Mouse (Mus musculus): ENCODE data around the gene Acot11. TPM values are rescaled to one million over a fixed set of nuclear protein-coding genes. Genes with fewer than 3 reads are reported as not detected.

The Acot11 gene
- 10 to 100 TPM; 43.0 to 51.2 TPM for total RNA-seq (2021)

- intact Hi-C loops (cut with DNase I) = no loop called here
Measured at GRCm38 (mm10) chr4:106804910-106805274, at the start of gene Acot11. Gene Acot11 (minus strand): TSS chr4:106804998.

DNA sequence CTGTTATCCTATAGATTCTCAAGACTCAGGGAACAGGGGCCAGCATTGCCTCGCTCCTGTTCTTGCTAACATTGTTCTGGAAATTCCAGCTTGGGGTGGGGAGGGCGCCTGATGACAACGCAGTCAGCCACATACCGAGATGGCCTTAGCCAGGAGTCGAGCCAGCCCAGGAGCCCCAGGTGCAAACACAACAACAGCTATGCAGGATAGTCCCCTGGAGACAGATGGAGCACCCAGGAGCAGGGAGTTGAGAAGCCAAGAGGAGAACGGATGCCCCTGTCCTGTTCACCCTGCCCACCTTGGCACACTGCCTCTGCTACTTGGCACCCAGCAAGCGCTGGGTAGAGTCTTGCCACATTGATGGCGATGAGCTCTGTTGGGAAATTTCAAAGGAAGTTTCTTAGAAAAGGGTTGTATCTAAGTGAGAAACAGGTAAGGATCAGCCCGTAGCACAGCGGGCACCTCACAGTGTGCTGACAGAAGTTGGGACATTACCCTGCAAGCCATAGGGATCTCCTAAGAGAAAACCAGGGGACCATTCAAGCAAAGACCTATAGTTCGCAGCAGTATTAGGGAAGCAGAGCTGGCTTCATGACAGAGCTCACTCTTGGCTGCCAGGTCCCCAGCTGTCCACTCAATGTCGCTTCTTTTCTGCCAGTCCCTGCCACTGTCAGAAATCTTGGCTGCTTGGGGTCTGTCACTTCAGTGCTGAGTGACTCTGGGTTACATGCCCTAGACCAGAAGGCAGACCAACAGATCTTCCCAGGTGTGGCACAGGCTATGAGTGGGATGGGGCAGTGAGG lies 43.7 kb upstream of the Acot11 start:
- intact Hi-C loops (cut with DNase I) = no loop called here
- no peak for DNase-seq (ENCODE audit: low spot score in 2 of 2)

More at GRCm38 (mm10) chr4:106804910-106805274, at the start of gene Acot11:
- DNase-seq (ENCODE audit: low spot score in 2 of 2) = no peak

- intact Hi-C loops (cut with DNase I) = no loop called here
- DNase-seq (ENCODE audit: low spot score in 2 of 2) = no peak
Measured at GRCm38 (mm10) chr4:106847591-106848289, 42.9 kb upstream of the Acot11 start.

DNA sequence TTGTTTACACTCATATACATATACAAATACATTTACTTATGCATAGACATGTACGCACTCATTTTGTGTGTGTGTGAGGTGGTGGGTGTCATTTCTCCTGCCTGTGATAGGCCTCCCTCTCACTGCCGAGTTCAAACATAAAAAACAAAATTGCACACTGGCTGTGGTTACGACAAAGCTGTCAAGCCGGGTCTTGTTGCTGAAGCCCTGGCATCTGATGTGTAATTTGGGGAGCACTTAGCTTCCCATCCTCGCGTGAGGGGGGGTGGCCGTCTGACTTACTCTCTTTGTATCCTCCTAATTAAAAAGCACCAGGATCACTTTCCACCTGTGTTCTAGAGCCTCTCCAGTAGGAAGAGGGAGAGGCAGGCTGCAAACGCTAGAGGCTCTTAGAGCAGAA lies 37.8 kb upstream of the Acot11 start:
- intact Hi-C loops (cut with DNase I) = loop anchor here (5.0 kb wide), 1 partner anchor 335 kb away; the partner anchor contains the start of genes Tceanc2 and Tmem59
- no peak for DNase-seq (ENCODE audit: low spot score in 2 of 2)

DNA sequence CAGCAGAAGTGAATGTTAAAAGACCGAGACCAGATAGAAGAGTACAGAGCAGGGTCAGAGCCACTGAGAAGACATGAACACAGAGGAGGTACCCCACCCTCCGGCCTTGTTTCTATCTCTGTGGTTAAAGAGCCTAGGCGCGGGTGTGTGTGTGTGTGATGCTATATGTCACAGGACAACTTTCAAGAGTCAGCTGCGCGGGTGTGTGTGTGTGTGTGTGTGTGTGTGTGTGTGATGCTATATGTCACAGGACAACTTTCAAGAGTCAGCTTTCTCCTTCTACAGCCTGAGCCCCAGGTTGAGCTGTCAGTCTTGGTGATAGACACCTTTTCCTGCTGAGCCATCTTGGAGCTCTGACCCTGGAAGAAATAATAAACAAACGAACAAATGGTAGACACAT lies 37.1 kb upstream of the Acot11 start:
- intact Hi-C loops (cut with DNase I) = loop anchor here (2.0 to 5.0 kb wide), 2 partner anchors 321 to 335 kb away; partner anchors contain the start of genes Tceanc2 and Tmem59

GRCm38 (mm10) chr4:106841303-106841702 lies 36.5 kb upstream of the Acot11 start:
- no peak for DNase-seq (ENCODE audit: low spot score in 2 of 2)
- intact Hi-C loops (cut with DNase I) = loop anchor here (2.0 to 5.0 kb wide), 2 partner anchors 321 to 336 kb away; partner anchors contain the start of genes Tceanc2 and Tmem59

More for the DNA sequence above, 37.1 kb upstream of the Acot11 start:
- no peak for DNase-seq (ENCODE audit: low spot score in 2 of 2)

DNA sequence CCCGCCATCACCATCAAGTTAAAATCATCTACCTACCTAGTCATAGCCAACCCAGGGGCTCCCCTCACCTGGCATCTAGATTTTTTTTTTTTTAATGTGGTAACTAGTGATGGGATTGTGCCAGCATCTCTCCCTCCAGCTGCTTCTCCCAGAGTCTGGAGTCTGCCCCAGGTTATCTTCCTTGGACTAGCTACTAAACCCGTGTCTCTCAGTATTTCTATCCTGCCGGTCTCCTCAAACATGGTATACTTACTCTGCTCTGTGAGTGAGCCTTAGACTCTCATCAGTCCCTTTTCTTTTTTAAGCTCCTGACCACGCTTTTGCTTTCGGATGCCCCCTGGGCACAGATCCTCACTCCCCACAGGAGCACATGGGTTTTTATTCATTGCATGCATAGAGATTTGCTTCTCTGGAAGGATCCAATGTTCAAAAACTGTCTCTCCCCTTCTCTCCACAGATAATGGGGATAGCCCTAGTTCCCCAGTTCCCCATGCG lies 35.9 kb upstream of the Acot11 start:
- intact Hi-C loops (cut with DNase I) = loop anchor here (1.0 to 5.0 kb wide), 3 partner anchors 70 to 337 kb away; partner anchors contain the start of genes Ssbp3, Tceanc2 and Tmem59
- peak in 1 of 2 experiments; percentile 24 for DNase-seq (ENCODE audit: low spot score in 2 of 2)

GRCm38 (mm10) chr4:106839964-106840611 lies 35.3 kb upstream of the Acot11 start:
- DNase-seq (ENCODE audit: low spot score in 2 of 2) = peak; percentile 88 to 91
- intact Hi-C loops (cut with DNase I) = loop anchor here (1.0 to 10.0 kb wide), 6 partner anchors 70 to 337 kb away; partner anchors contain the start of genes Lexm, Ssbp3, Tceanc2 and Tmem59

DNA sequence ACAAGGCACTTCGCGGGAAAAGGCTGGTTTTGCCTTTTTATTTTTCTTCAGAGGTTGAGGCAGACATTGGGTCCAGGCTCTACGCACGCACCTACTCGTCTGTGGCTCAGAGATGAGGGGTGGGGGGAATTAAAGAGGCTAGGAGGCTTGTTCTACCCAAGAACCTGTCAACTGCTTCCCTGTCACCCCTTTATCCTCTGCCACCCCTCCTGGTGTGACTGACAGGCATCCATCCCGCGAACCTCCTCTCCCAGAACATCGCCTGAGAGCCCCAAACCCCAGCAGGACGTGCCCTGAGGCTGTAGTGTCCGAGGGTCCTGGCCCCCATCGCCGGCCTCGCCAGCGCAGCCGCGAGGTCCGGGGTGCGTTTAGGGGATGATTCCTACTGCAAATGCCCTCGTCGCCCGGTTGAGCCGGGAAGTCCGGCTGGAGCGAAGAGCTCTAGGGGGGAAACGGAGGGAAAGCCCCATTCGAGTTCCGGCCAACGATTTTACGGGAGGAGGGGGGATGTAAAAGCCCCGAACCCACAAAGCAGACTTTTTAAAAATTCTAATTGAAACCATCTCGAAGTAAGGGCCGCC lies 34.5 kb upstream of the Acot11 start:
- peak; percentile 56 to 58 for DNase-seq (ENCODE audit: low spot score in 2 of 2)

GRCm38 (mm10) chr4:106838548-106839253 lies 33.9 kb upstream of the Acot11 start:
- intact Hi-C loops (cut with DNase I) = loop anchor here (1.0 to 10.0 kb wide), 3 partner anchors 150 to 224 kb away; partner anchors contain the start of gene Lexm
- DNase-seq (ENCODE audit: low spot score in 2 of 2) = peak; percentile 93 to 95

More for the DNA sequence above, 34.5 kb upstream of the Acot11 start:
- intact Hi-C loops (cut with DNase I) = loop anchor here (1.0 to 10.0 kb wide), 3 partner anchors 149 to 225 kb away; partner anchors contain the start of gene Lexm

- intact Hi-C loops (cut with DNase I) = loop anchor here (5.0 to 10.0 kb wide), 2 partner anchors 206 to 223 kb away; partner anchors contain the start of gene Lexm
- DNase-seq (ENCODE audit: low spot score in 2 of 2) = peak; percentile 53 to 59
Measured at GRCm38 (mm10) chr4:106837964-106838363, 33.2 kb upstream of the Acot11 start.

GRCm38 (mm10) chr4:106837425-106837824 lies 32.6 kb upstream of the Acot11 start:
- DNase-seq (ENCODE audit: low spot score in 2 of 2) = no peak
- intact Hi-C loops (cut with DNase I) = loop anchor here (5.0 to 10.0 kb wide), 2 partner anchors 205 to 223 kb away; partner anchors contain the start of gene Lexm

DNA sequence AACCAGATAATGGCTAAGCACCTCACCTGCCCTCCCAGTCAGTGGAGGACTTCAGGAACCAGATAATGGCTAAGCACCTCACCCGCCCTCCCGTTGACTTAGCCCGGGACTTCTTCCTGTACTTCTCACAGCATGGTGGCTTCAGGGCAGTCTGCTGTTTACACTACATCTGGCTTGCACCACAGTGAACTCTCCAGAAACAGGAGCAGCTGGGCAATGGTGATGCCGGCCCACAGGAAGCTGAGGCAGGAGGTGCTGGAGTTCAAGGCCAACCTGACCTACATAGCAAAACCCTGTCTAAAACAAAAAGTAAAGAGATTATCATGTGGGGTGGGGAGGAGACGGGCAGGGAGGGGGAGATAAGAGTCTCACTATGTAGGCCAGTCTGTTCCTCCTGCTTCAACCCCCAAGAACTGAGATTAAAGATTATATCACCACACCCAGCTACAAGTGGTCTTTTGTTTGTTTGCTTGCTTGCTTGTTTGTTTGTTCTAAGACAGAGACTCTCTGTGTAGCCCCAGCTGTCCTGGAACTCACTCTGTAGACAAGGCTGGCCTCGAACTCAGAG lies 25.8 kb upstream of the Acot11 start:
- DNase-seq (ENCODE audit: low spot score in 2 of 2) = no peak
- intact Hi-C loops (cut with DNase I) = loop anchor here (10.0 kb wide), 1 partner anchor 216 kb away; the partner anchor contains the start of gene Lexm

GRCm38 (mm10) chr4:106827738-106828361 lies 23.1 kb upstream of the Acot11 start:
- intact Hi-C loops (cut with DNase I) = loop anchor here (5.0 kb wide), 1 partner anchor 81 kb away; no protein-coding TSS in a partner anchor
- DNase-seq (ENCODE audit: low spot score in 2 of 2) = peak; percentile 67 to 68

DNA sequence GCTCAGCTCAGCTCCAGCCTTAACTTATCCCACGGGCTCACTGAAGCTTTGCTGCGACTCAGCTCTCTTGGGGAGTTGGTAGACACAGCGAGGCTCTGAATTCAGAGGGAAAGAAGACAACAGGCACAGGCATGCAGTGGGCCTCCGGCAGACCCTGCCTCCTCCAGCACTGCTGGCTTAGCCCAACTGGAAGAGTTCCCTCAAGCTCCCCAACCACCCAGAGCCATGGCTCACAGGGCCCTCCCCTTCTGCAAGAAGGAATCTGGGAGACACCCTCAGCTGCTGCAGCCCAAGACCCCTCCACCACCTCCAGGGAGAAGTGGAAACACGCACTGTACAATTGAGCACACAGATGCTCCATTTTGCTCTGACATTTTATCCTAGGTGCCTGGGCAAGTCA lies 20.4 kb upstream of the Acot11 start:
- intact Hi-C loops (cut with DNase I) = loop anchor here (5.0 kb wide), 1 partner anchor 78 kb away; no protein-coding TSS in a partner anchor
- DNase-seq (ENCODE audit: low spot score in 2 of 2) = no peak

DNA sequence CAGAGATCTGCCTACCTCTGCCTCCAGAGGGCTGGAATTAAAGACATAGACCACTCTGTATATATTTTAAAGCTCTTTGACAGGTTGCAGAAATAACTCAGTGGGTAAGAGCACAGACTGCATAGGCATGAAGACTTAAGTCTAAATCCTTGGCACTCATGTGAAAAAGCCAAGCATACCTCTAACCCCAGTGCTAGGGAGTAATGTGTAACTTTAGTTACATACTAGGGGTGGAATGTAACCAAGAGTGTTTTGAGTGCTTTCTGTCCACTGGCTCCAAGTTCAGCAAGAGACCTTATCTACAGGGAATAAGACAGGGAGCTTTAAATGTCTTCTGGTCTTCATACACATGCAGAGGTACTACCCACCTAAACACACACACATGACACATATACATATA lies 14.6 kb upstream of the Acot11 start:
- intact Hi-C loops (cut with DNase I) = no loop called here
- DNase-seq (ENCODE audit: low spot score in 2 of 2) = no peak

DNA sequence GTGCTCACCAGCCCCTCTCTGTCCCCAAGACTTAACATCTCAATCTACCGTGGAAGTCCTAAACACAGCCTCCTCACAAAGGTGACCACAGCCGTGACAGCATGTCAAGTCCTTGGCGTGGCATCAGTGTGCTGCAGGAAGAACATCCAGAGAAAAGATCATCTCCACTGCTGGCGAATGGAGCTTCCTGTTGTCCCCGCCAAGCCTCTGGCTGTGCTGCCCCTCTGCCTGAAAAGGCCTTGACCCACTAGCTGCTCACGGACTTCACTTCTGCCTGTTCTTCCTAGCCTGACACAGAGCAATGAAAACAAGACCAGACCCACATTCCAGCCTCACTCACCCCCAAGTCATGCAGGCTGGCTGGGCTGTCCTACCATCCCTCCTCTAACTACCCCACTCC lies 13.5 kb upstream of the Acot11 start:
- intact Hi-C loops (cut with DNase I) = no loop called here
- no peak for DNase-seq (ENCODE audit: low spot score in 2 of 2)
